Mouse (Mus musculus): ENCODE measurements around the gene Hhat.

DNA sequence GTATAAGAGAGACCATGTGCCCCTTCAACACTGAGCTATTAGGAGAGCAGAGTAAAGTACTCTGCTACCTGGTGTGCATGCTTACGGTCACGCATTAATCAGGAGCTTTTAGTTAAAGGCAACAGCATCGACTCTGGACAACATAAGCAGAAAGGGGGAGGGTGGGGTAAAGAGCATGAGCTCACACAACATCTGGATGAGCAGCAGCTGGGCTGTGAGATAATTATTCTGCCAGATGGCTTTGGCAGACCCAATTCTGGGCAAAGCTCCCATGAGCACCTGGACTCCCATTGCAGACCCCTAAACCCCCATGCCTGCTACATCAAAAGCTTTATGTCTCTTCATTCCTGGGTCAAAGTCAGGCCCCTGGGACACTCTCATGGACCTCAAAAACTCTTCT lies 121.8 kb downstream of the Hhat start:
- TF ChIP-seq CTCF (IDR thresholded peaks at IDR 0.05; ENCODE audit: low read depth, low read length) (no peak), POLR2AphosphoS5 (IDR thresholded peaks at IDR 0.05; ENCODE audit: insufficient replicate concordance, low read depth, low read length) (no peak), GATA1 (IDR thresholded peaks at IDR 0.05; ENCODE audit: borderline replicate concordance, low read length) (no peak), GATA2 (IDR thresholded peaks at IDR 0.05; ENCODE audit: borderline replicate concordance, low read depth, low read length) (no peak), TAL1 (conservative IDR thresholded peaks at IDR 0.05; ENCODE audit: low read depth, low read length) (no peak)

Data from G1E (cell line).